Mouse (Mus musculus) neural tube, embryonic 15.5 days (tissue): ENCODE results near the gene Mtmr6. TPM values are rescaled to one million over a fixed set of nuclear protein-coding genes. Genes with fewer than 3 reads are reported as not detected.
A peak's percentile ranks its signal among the peaks of the same experiment; 100 is the strongest.

Experiments
- ATAC-seq: fragments of 200-750 bp; cut with Nextera tagmentation; 2 replicates; pipeline ENCODE4 v1.8.0; 2017; ENCODE audit warnings: mild to moderate bottlenecking, moderate TSS enrichment, moderate library complexity; ENCODE audit not compliant: low FRiP score
- H3K27ac ChIP-seq: fragments of 300-500 bp; sonication (generic); replicated peaks from 2 replicates; pipeline ENCODE4 v1.5.1; 2015; ENCODE audit warnings: mild to moderate bottlenecking, inconsistent platforms
- H3K27me3 ChIP-seq: fragments of 300-500 bp; sonication (generic); replicated peaks from 2 replicates; pipeline ENCODE4 v1.6.1; 2015; ENCODE audit warnings: inconsistent platforms
- H3K36me3 ChIP-seq: fragments of 300-500 bp; sonication (generic); 2 replicates; pipeline ENCODE4 v1.6.1; 2015; ENCODE audit warnings: inconsistent platforms
- H3K4me1 ChIP-seq: fragments of 300-500 bp; sonication (generic); 2 replicates; pipeline ENCODE4 v1.6.1; 2015; ENCODE audit warnings: inconsistent platforms
- H3K4me2 ChIP-seq: fragments of 300-500 bp; sonication (generic); 2 replicates; pipeline ENCODE4 v1.6.1; 2015; ENCODE audit warnings: inconsistent platforms, mild to moderate bottlenecking, moderate library complexity
- H3K4me3 ChIP-seq: fragments of 300-500 bp; sonication (generic); replicated peaks from 2 replicates; pipeline ENCODE4 v1.5.1; 2015; ENCODE audit warnings: mild to moderate bottlenecking, inconsistent platforms
- H3K9ac ChIP-seq: fragments of 300-500 bp; sonication (generic); replicated peaks from 2 replicates; pipeline ENCODE4 v1.6.1; 2015; ENCODE audit warnings: mild to moderate bottlenecking, inconsistent platforms
- H3K9me3 ChIP-seq: fragments of 300-500 bp; sonication (generic); replicated peaks from 2 replicates; pipeline ENCODE4 v1.6.1; 2016; ENCODE audit warnings: inconsistent platforms
- WGBS: fragments of 180-500 bp; shearing (Covaris S2); methylation state at CpG from one replicate; pipeline ENCODE4 v1.1.7; 2015; ENCODE audit warnings: mixed read lengths; 5-methylcytosine and 5-hydroxymethylcytosine counted together
- polyA plus RNA-seq: library from polyadenylated mRNA; unstranded; fragments of >200 nt; fragmentation: Nextera tagmentation; extraction: Ambion mirVana; gene quantifications from 2 replicates; pipeline ENCODE4 v1.2.1, GENCODE M21; 2015

Gene Mtmr6
- polyA plus RNA-seq, result 50.0 and 54.9 TPM in 2 replicates

DNA sequence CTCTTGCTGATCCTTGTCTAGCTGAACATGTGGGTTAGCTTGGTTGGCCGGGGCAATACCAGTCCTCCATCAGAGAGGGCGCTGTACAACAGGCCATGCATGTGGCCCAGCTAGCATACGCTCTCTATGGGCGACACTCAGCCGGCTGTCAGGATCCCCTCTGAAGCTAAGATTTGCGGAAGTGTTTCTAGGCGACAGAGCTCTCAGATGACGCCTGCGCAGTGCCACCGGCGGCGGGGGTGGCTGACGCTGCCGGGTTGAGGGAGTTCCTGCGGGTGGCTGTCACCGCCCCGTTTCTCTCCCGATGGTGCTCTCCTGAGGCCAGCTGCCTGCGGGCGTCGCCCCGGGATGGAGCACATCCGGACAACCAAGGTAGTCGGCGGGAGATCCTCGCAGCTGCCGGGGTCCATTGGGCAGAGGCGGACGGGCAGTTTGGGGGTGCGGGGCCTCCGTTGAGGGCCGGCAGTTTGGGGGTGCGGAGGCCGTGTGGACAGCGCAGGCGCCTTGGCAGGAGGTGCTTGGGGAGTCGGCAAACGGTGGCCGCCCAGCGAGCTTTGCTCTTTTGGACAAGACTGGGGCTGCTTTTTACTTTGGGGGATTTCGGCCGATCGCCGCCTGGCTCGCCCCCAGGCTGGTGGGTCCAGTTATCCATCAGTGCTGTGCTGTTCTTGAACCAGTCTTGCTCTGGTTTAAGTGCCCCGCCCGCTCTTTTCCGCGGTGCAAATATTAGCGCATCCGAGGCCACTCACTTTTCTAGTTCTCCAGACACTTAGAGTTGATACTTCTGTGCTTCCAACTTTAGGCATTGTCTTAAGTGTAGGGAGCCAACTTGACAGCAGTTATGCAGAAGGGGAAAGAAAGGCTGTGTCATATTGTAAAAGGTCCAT is at the start of gene Mtmr6:
Mtmr6 (plus strand) TSS at position 239 of the 887 bp plus-strand sequence.
- Histone ChIP-seq H3K4me2 (peak within 1 kb of the TSS; percentile 71), H3K4me1 (peaks cover 29% of the 10 kb centered on the region), H3K4me3 (peak within 1 kb of the TSS; percentile 92), H3K9ac (peak within 1 kb of the TSS; percentile 84), H3K36me3 (no peaks in the 10 kb centered on the region), H3K27me3 (no peaks in the 10 kb centered on the region), H3K27ac (peak within 1 kb of the TSS; percentile 90), H3K9me3 (no peaks in the 10 kb centered on the region)
- WGBS, result under 1% methylated on average over 51 of the region's 51 CpGs
- ATAC-seq, result peak; percentile 99

DNA sequence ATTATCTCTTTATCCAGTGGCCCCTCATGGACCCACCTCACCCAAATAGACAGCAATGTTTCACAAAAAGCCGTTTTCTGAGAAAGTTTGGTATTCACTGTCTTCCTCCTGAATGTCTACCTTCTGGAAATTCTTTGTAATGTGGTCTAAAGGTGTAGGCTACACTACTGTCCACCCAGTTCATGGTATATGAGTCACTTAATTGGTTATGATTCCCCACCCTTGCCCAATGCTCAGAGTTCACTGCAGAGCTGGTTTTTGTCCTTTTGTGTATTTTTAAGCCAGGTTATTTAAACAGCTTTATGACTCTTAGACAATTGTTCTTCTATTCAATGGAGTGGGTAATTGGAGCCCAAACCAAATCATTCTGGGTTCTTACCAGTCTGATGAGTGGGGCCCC is 48.9 kb upstream of the Mtmr6 start:
- Histone ChIP-seq H3K27ac (no peak overlapping the region), H3K9ac (no peak overlapping the region), H3K36me3 (peaks cover 18% of the 10 kb centered on the region; the same call in 1 of the 2 replicates), H3K4me3 (no peak overlapping the region), H3K4me1 (no peaks in the 10 kb centered on the region), H3K27me3 (no peaks in the 10 kb centered on the region), H3K4me2 (no peak overlapping the region), H3K9me3 (no peaks in the 10 kb centered on the region)
- 84% methylated on average over 1 of the region's 1 CpGs for WGBS
- no peak for ATAC-seq

DNA sequence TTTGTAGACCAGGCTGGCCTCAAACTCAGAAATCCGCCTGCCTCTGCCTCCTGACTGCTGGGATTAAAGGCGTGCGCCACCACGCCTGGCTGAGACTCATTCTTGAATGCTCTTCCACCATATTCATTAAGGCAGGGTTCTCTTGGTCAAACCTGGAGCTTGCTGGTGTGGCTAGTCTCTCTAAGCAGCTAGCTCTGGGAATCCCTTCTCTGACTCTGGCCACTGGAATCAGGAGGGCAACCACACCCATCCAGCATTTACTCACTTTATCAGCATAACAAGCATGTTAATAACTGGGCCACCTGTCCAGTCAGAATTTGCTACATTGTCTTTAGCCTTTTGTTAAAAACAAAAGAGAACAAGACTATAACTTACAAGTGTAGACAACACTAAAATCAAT is 47.4 kb upstream of the Mtmr6 start:
- Histone ChIP-seq H3K9ac (no peak overlapping the region), H3K9me3 (no peaks in the 10 kb centered on the region), H3K27me3 (no peaks in the 10 kb centered on the region), H3K27ac (no peak overlapping the region), H3K4me3 (no peak overlapping the region), H3K36me3 (peaks cover 23% of the 10 kb centered on the region; the same call in 1 of the 2 replicates), H3K4me1 (no peaks in the 10 kb centered on the region), H3K4me2 (no peak overlapping the region)
- WGBS, result 98% methylated on average over 4 of the region's 4 CpGs
- no peak for ATAC-seq

DNA sequence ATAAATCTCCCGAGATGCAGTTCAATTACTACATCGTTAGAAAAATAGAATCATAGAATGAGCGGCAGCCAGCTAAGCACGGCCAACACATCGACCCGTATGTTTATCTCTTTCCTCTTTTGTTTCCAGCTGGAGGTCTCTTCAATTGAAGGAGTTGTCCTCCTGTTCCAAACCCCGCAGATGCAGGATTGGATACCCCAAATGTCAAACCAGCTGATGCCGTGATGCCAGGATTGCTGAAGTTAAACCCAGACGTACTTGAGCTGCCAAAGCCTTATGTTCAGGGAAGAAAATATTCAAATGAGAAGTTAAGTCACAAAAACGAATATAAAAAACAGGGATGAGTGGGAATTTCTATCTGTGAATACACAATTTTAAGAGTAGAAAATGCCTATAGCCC is 45.1 kb upstream of the Mtmr6 start:
- 93% methylated on average over 10 of the region's 10 CpGs for WGBS

DNA sequence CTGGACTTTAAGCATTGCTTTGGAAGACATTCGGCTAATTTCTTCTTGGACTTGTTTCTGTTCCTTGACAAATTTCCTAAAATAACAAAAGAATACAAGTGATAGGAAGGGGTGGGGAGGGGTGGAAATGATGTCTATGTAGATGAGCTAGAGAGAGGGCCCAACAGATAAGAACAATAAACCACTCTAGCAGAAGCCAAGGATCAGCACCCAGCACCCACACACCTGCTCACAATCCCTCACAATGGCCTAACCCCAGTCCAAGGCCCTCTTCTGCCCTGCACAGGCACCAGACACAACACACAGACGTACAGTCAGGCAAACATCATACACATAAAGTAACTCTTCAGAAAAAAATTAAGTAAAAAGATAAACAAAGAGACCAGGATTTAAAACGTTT is 26.5 kb upstream of the Mtmr6 start:
- H3K4me1 ChIP-seq, result no peaks in the 10 kb centered on the region
- H3K9ac ChIP-seq, result no peak overlapping the region
- H3K36me3 ChIP-seq, result peaks cover 30% of the 10 kb centered on the region
- ATAC-seq, result no peak
- H3K27ac ChIP-seq, result no peak overlapping the region
- H3K9me3 ChIP-seq, result no peaks in the 10 kb centered on the region
- no peak overlapping the region for H3K4me3 ChIP-seq
- H3K27me3 ChIP-seq, result no peaks in the 10 kb centered on the region
- H3K4me2 ChIP-seq, result no peak overlapping the region
- 92% methylated on average over 3 of the region's 3 CpGs for WGBS

More for the DNA sequence above, 45.1 kb upstream of the Mtmr6 start:
- Histone ChIP-seq H3K4me3 (no peak overlapping the region), H3K36me3 (peaks cover 23% of the 10 kb centered on the region; the same call in 1 of the 2 replicates), H3K4me2 (no peak overlapping the region), H3K9me3 (no peaks in the 10 kb centered on the region), H3K4me1 (no peaks in the 10 kb centered on the region), H3K27me3 (no peaks in the 10 kb centered on the region), H3K9ac (no peak overlapping the region), H3K27ac (no peak overlapping the region)
- no peak for ATAC-seq

DNA sequence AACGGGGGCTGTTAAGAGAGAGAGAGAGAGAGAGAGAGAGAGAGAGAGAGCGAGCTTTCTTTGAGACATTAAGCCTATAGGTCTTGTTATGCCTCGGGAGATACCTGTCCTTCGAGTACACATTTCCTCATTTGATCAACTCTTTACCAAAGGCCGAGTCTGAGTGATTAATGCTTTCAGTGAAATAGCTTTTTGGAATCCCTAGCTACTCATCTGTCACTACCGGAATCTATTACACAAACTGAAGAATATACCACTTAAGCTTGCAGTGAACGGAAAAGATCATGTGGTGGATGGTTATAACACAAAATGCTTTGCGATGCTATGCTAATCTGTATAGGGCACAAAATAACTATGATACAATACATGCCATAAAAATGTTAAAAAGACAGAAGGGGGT is 14.7 kb upstream of the Mtmr6 start:
- peak overlapping the region; percentile 72 for H3K4me3 ChIP-seq
- H3K27ac ChIP-seq, result peak overlapping the region; percentile 97
- peaks cover 31% of the 10 kb centered on the region for H3K4me1 ChIP-seq
- H3K27me3 ChIP-seq, result no peaks in the 10 kb centered on the region
- H3K4me2 ChIP-seq, result peak overlapping the region; percentile 70
- 10% methylated on average over 8 of the region's 8 CpGs for WGBS
- peak overlapping the region; percentile 98 for H3K9ac ChIP-seq
- ATAC-seq, result no peak
- no peaks in the 10 kb centered on the region for H3K9me3 ChIP-seq
- peaks cover under 1% of the 10 kb centered on the region; the same call in 1 of the 2 replicates for H3K36me3 ChIP-seq

DNA sequence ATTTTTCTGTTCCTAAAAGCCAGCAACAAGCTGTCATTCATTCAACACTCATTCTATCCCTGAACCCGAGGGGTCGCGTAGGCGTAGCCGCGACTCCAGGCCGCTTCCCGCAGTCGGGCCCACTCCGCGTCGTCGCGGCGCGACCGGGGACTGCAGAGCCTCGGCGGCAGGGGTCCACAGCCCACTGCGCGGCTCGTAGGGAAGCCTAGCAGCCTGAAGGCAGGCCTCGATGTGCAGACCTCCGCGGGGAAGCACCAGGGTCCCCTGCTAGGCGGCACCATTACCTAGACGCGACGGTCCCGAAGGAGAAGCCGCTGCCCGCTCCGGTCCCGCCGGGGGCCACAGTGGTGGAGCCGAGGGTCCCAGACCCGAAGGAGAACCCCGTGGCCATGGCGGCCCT is 14.1 kb upstream of the Mtmr6 start:
- H3K9me3 ChIP-seq, result no peaks in the 10 kb centered on the region
- under 1% methylated on average over 39 of the region's 39 CpGs for WGBS
- H3K27ac ChIP-seq, result peak overlapping the region; percentile 97
- peak overlapping the region; percentile 98 for H3K9ac ChIP-seq
- peaks cover 31% of the 10 kb centered on the region for H3K4me1 ChIP-seq
- no peaks in the 10 kb centered on the region for H3K27me3 ChIP-seq
- peak overlapping the region; percentile 70 for H3K4me2 ChIP-seq
- peak; percentile 73 for ATAC-seq
- H3K36me3 ChIP-seq, result no peaks in the 10 kb centered on the region
- H3K4me3 ChIP-seq, result peak overlapping the region; percentile 72

DNA sequence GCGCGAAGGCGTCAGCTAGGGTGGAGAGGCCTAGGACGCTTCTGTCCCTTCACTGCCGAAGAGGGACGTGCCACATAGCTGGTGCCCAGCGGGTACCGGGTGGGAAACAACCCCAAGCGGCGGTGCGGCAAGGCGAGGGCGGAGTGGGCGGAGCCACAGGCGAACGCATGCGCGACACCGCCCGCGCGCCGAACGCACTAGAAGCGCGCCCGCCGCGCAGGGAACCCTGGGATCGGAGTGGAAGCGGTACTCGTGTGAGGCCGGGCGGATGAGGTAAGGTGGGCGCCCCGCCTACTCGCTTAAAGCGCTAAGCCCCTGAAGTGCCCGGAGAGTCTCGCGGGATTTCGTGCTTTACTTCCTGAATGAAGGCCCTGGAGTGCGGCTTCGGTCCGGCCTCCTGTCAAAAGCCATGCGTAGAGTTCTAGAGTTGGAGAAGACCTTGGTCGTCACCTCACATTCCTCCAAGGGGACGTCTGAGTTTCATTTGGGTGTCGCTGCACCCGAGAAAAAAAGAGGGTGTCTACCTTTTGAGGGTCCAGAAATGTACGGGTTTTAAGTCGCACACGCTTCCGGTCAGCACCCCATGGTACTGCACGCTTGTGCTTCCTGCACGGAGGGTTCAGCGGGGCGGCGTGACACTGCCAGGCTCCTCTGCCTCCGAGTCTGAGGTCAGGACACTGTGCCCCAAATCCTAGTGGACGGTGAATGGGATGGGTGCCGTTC is 13.6 kb upstream of the Mtmr6 start, which contains the start of the genes Nupl1 and Gm49336:
Nupl1 (minus strand) TSS at position 151 of the 723 bp plus-strand sequence.
Gm49336 (minus strand) TSS at position 227 of the 723 bp plus-strand sequence.
- Histone ChIP-seq H3K27me3 (no peaks in the 10 kb centered on the region), H3K4me1 (peaks cover 31% of the 10 kb centered on the region), H3K27ac (peak within 1 kb of the TSS; percentile 97), H3K36me3 (no peaks in the 10 kb centered on the region), H3K4me3 (peak within 1 kb of the TSS; percentile 72), H3K4me2 (peak within 1 kb of the TSS; percentile 70), H3K9ac (peak within 1 kb of the TSS; percentile 98), H3K9me3 (no peaks in the 10 kb centered on the region)
- ATAC-seq, result peak; percentile 99
- WGBS, result under 1% methylated on average over 62 of the region's 62 CpGs

DNA sequence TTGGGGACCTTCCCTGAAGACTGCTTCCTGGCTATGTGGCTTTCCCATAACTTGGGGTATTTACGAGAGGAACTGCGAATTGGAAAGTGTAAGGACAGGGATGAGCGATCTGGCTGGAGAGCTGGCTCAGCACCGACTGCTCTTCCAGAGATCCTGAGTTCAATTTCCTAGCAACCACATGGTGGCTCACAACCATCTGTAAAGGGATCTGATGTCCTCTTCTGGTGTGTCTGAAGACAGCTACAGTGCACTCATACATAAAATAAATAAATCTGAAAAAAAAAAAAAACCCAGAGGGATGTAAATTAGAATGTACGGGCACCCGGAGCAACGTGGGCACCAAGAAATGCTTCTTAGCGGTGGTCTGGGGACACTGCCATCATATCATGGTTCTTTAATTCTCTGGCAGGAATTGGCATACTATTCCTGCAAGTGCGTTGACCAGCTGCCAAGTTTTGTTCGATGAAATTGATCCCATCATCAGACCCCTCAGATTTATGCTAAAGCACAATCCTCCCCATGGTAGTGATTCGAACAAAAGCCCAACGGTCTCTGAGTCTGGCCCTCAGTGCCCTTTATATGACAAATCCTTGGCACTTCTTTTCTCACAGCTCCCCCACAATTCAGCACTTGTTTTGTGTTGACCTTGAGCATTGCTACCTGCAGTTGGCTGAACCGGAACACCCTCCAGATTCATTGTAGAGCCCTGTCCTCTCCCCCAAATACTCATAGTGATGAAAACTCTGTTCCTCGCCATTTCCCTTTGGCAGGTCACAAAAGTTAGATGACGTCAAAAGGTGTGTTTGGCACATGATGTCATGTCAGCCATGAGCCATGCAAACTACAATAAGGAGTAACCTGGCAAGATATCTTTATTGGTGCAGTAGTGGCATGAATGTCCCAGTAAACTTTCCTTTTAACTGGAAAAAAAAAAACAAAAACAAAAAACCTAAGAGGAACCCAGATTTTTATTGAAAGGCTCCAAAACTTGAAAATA is 12.7 kb upstream of the Mtmr6 start:
- H3K27me3 ChIP-seq, result no peaks in the 10 kb centered on the region
- H3K9ac ChIP-seq, result peak overlapping the region; percentile 98
- ATAC-seq, result peak; percentile 65
- WGBS, result 20% methylated on average over 15 of the region's 15 CpGs
- H3K4me2 ChIP-seq, result peak overlapping the region; percentile 70
- H3K9me3 ChIP-seq, result no peaks in the 10 kb centered on the region
- H3K27ac ChIP-seq, result peak overlapping the region; percentile 97
- peak overlapping the region; percentile 72 for H3K4me3 ChIP-seq
- H3K4me1 ChIP-seq, result peaks cover 31% of the 10 kb centered on the region
- no peaks in the 10 kb centered on the region for H3K36me3 ChIP-seq

DNA sequence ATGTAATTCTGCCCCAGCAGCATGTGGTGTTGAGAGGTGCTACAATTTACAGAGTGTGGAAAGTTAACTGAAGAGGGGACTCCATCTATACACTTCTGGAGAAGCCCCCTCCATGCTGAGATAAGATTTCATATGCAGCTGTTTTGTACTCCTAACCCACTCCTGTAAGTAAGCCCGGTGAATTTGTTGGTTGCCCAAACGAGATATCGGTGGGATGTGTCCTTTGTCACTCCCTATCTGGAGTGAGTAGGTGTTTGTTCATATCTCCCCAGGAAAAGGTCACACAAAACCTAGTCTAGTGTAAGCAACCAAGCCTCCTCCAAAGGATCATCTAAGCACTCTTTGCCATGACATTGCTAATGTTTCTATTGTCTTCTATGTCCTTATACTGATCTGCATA is 11.6 kb upstream of the Mtmr6 start:
- no peak for ATAC-seq
- WGBS, result 93% methylated on average over 3 of the region's 3 CpGs
- Histone ChIP-seq H3K4me3 (no peak overlapping the region), H3K4me2 (no peak overlapping the region), H3K9me3 (no peaks in the 10 kb centered on the region), H3K27me3 (no peaks in the 10 kb centered on the region), H3K36me3 (no peaks in the 10 kb centered on the region), H3K9ac (no peak overlapping the region), H3K27ac (no peak overlapping the region), H3K4me1 (peaks cover 26% of the 10 kb centered on the region)

DNA sequence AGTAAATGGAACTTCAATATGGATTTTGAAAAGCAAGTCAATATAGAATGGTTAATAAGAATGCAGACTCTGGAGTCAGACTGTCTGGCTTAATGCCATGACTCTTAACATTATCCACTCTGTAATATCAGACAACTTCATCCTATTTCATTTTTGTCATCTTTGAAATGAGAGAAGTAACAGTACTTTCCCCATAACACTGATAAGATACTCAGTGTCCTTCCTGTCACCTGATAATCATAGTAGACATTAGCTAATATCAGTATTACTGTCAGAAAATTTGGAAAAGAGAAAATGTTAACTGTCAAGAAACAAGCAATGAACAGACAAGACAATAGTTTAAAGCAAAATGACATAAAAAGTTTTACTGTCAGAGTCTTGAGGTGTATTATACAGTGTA is 10.3 kb upstream of the Mtmr6 start:
- Histone ChIP-seq H3K27ac (no peak overlapping the region), H3K9me3 (no peaks in the 10 kb centered on the region), H3K9ac (no peak overlapping the region), H3K4me1 (peaks cover 15% of the 10 kb centered on the region), H3K4me2 (no peak overlapping the region), H3K4me3 (no peak overlapping the region), H3K27me3 (no peaks in the 10 kb centered on the region), H3K36me3 (no peaks in the 10 kb centered on the region)
- ATAC-seq, result no peak
